Mouse (Mus musculus) C2C12 (cell line): ENCODE data around the gene Myo1b.

ENCODE experiments used
- CTCF ChIP-seq: IDR thresholded peaks from one replicate; pipeline ENCODE4 v1.5.1; 2011; ENCODE audit not compliant: control insufficient read depth, insufficient read depth, insufficient read length
- MYOG ChIP-seq: IDR thresholded peaks from one replicate; pipeline ENCODE4 v1.6.1; 2011; ENCODE audit not compliant: control insufficient read depth, insufficient read length; ENCODE audit errors: extremely low read depth

- TF ChIP-seq CTCF, result no peak
- TF ChIP-seq MYOG, result no peak
These were observed 17.0 kb upstream of the Myo1b start for GRCm38 (mm10) chr1:51932826-51933225.
